Mouse (Mus musculus) kidney, postnatal 10 days (tissue): ENCODE results near the gene Polr1d.

Source experiments
- DNase-seq: peaks from one replicate; pipeline ENCODE4 v3.0.0; 2021; ENCODE audit warnings: mixed read lengths

Polr1d gene

DNA sequence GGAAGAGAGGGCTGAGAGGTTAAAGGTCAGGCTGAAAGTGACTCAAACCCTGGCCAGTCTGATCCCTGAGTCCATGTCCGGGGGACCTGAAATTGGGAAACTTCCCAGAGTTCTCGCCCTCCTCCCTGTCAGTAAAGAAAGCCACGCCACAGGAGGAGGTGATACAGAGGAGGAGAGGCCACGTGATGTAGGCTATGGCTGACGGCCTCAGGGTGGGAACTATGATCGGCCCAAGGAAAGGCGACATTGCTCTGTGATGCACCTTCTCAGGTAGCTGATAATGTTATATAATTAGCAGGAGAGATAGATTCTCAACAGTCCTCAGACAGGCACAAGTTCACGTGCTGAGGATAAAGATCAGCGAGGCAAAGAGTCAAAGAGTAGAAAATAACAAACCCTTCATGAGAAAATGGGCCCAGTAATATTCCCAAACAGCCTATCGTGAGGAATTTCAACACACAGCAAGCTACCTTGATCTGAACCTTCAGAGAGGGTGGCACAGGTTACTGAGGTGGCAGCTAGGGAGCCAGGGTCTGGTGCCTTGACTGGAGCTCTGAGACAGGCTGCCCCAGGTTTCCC is 20.0 kb upstream of the Polr1d start:
- DNase-seq, result peak; percentile 5

DNA sequence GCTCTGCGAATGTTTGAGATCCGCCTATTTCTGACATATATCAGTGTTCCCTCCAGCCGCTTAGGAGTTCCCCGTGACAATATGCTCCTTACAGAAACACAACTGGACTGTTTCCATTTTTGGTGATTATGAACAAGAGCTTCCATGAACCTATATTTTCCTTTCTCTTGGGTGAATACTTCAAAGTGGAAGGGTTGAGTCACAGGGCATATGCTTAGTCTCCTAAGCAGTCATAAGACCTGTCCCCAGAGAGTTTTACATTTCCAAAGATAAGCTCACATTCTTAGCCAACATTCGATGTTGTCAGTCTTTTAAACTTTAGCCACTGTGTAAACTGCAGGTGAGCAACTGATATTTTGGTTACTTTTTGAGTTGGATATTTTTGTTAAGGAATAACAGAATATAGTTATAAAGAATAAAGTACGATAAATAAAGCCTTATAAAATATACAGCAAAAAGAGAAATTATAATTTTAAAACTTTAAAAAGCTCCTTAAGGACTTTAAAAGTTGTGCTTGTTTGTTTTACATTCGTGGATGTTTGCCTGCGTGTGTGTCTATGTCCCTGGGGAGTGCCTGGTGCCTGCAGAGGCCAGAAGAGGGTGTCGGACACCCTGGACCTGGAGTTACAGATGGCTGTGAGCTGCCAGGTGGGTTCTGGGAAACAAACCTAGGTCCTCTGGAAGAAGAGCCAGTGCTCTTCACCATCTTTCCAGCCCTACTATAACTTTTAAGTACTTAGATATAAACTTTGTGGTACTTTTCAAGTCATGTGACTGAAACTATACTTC is 19.0 kb upstream of the Polr1d start:
- peak; percentile 3 for DNase-seq

DNA sequence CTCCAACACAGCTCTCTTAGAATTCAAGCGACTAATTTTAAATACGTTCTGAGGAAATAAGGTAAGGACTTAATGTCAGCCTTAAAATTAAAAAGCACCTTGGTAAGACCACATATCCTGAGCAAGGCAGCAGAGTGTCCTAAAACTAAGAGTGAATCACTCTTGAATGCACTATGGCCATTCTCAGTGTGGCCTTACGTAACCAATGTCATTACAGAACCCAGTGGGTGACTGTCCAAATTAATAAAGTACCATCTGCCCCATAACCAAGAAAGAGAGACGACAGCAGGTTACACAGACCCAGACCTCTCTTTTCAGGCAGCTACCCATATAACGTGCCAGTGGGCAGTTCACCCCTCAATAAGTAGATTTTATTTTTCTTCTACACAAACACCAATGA is 18.2 kb upstream of the Polr1d start:
- DNase-seq, result no peak

DNA sequence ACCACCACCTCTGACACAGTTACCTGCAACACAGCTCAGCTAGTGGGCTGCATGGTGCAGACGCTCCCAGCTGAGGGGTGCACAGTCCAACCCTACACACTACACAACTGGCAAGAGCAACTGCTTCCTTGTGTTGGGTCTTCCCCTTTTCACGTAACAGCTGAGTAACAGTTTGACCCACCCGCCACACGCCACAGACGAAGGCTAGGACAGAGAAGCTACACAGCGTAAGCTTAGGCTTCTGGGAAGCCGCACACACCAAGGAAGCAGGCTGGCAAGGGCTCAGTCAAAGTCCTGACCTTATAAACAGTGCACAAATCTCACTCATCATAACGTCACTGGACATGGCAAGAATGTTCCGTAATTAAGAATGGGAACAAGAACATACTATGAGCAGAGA is 17.5 kb upstream of the Polr1d start:
- DNase-seq, result peak; percentile 4

DNA sequence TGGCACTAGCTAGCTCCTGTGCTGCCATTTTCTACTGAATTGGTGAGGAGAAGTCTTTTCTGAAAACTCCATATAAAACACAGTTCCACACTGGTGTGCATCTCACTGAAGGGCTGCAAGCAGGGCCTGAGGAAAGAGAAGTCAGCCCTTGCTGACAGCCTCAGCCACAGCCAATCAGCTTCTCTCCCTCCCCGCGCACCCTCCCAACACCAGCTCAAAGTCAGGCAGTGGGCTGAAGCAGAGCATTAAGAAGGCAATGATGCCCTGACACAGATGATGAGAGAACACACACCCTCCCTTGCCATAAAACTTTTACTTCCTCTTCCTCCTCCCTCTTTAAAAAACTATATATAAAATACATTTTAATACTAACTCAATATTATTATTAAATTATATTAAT is 16.8 kb upstream of the Polr1d start:
- DNase-seq, result peak; percentile 6

DNA sequence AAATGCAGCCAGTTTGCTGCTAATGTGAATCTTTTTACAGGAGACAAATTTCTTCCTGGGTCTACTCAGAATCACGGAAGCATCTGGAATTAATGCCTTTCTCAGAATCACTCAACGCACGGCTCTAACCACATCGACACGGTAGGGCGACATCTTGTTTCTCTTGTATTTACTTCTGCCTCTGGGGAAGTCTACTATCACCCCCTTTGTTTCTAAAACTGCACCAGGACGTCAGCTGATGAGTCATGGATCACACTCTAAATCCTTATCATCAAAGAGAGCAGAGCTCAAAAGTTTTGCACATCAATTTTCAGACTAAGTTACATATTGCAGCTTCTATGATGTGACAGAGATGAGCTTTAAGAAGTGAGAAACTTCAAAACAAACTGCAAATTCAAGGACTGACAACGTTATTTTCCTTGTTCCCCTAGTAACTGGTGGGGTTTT is 13.6 kb upstream of the Polr1d start:
- peak; percentile 1 for DNase-seq

DNA sequence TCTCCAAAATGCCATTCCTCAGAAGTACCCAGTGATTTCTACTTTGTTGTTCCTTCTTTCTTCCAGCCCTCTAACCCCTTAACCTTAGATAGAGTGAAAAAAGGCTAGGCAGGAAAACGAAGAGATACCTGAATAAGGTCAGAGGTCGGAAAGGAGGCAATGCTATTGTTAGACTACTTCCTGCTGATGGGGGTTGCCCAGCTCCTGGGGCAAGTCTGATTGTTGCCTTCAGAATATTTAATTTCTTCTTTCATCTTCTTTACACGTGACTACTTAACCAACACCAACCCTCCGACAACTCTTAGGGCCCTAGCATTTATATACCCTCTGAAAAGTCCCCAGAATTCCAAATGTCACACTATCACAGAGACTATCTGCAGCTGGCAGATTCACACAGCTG is 10.7 kb upstream of the Polr1d start:
- DNase-seq, result peak; percentile 3

DNA sequence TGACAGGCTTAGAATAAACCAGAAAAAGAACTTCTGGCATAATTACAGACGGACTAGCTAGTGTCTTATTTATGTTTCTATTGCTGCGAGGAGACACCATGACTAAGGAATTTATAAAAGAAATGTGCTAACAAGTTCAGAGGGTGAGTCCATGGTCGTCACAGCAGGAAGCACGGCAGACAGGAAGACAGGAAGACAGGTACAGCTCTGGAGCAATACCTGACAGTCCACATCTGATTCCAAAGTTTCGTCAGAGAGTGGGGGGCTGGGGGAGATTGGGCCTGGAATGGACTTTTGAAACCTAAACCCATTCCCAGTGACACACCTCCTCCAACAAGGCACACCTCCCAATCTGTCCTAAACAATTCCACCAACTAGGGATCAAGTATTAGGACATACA is 9.9 kb upstream of the Polr1d start:
- peak; percentile 2 for DNase-seq

DNA sequence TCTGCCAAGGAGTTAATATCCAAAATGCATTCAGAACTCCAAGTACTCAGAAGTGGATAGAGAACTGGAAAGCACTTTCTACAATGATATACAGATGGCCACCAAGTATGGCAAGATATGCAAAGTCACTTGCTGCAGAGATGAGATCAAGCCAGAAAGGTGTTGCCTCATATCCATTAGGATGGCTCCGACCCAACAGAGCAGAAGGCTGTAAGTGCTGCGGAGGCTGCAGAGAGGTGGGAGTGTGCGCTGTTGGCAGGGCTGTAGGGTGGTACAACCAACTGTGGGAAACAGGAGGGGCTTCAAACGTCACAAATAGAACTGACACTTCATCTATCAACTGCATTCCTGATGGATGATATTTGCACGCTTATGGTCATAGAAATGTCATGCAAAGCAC is 8.0 kb upstream of the Polr1d start:
- peak; percentile 3 for DNase-seq

DNA sequence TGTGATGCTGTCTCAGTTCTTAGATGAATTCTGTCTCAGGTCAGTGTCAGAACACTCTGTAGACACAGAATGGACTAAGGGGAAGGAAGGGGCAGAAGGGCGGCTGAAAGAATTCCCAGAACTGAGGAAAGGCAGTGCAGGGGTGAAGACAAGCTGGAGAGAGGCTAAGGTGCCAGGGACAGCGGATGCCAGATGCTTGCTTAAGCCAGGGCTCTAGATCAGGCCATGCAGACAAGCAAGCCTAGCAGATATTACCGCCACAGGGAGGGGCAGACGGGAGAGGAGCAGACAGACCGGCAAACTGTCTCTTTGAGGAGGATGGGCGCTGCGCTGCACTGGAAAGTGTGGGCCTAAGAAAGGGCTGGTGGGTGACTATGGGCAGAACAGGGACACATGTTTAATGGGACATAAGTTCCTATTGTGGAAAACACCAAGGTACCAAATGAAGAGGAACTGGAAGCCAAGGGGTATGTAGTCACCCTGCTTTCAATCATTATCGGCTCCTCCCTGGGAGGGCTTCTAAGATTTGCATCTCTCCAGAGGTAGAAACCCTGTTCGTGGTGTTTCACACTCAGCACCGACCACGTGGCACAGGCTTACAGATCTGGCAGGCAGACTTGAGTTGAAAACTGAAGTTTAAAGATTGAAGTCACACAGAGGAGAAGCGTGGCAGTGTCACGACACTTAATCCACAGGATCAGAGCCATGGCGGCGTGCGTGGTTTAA is 5.9 kb upstream of the Polr1d start:
- peak; percentile 45 for DNase-seq

DNA sequence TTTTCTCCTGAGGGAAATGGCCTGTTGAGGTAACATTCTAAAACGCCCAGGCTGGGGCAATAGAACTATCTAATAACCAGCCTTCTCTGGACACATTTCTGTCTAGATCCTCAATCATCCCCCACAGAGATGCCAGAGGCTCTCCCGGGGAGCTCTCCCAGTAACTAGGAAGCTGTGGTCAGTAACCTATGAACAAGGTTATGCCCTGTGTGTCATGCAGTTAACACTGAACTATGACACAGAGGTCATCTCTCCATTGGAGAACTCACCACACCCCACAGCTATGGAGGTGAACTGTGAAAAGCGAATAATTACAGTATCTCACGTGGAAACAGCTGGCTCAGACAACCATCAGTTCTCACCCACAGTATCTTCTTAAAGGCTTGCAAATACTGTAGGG is 5.0 kb upstream of the Polr1d start:
- DNase-seq, result peak; percentile 6

DNA sequence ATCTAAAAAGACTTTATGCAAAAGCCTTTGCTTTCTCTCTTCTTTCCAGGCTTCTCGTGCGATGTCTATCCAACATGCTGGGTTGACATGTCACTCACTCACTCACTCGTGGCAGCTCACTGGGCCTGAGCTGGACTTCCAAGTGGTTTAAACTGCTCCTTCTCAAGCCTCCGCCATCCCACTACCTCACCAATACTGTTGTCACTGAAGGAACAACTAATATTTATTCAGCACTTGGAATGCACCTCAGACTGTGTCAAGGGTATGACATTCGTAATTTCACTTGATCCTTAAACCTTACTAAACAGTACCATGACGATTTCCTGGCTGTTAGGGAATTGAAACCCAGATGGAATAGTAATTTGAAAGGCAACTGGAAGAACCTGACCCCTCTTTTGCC is 3.0 kb upstream of the Polr1d start:
- peak; percentile 6 for DNase-seq

DNA sequence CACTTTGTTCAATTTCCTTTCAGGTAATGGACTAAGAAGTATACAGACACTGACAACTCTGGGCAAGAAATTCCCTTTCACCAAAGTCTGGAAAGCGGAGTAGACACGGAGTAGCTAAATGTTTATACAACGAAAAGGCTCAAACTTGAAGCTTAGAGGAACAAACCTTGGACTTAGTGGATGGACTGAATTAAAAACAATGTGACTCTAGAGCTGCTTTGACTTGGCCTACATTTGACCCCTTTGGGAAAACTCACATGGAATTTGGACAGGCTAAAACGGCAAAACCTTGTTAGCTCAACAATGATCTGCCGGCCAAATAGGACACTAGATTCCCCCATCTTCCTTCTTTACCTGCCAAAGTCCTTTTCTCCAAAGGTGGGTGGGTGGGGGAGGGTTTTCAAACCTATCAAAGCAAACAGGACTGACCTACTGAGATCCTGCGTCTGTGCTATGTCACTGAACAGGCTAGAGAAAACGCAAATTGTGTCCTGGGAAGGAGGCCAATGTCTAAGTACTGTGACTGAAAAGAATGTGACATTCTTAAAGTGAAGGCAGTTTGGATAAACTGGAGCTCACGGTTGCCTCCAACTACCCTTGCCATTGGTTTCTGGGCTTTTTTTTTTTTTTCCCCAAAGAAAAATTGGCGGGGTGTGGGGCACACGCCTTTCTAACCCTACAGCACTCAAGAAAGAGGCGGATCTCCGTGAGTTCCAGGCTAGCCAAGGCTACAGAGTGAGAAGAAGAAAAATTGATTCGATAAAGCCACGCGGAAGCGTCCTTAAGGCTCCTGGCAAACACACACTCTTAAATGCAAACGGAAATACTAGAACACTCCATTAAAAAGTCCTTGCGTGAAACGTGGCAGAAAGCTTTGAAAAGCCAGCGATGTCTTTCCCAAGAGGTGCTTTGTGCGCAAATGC is 1.5 kb upstream of the Polr1d start:
- DNase-seq, result peak; percentile 59

DNA sequence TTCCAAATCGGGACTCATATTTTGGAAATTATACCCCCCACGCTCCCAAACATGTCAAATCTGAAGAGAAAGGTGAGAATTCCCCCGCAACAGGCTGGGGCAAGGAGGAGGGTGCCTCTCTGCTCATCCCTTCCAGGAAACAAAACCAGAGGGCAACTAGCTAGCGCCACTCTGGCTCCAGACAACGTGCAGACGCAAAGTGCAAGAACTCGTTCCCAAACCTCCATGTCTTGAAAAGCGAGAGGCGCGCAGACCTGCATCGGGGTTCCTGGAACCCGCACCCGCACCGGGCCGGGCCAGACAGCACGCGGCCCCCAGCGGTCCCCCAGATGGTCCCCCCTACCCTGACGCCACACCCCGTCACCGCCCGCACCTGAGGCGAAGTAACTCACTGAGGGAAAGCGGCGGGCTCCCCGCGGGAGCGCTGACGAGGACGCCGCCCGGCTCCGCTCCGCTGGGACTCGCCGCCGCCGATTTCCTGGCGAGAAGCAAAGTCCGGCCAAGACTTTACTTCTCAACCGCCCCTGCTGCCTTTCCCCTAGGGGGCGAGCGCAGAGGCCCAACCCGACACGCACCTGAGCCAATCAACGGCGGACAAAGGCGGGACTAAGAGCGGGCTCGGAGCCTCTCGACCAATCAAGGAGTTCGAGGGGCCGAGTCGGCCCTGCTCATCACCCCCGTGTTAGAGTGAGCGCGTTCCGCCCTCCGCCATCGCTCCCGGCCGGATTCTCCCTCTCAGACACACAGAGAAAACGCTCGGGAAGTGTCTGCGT is 638 bp upstream of the Polr1d start, which contains the start of gene Lnx2:
Gene Lnx2 (minus strand): TSS at position 561 of the 773 bp plus-strand sequence.
- peak; percentile 98 for DNase-seq

DNA sequence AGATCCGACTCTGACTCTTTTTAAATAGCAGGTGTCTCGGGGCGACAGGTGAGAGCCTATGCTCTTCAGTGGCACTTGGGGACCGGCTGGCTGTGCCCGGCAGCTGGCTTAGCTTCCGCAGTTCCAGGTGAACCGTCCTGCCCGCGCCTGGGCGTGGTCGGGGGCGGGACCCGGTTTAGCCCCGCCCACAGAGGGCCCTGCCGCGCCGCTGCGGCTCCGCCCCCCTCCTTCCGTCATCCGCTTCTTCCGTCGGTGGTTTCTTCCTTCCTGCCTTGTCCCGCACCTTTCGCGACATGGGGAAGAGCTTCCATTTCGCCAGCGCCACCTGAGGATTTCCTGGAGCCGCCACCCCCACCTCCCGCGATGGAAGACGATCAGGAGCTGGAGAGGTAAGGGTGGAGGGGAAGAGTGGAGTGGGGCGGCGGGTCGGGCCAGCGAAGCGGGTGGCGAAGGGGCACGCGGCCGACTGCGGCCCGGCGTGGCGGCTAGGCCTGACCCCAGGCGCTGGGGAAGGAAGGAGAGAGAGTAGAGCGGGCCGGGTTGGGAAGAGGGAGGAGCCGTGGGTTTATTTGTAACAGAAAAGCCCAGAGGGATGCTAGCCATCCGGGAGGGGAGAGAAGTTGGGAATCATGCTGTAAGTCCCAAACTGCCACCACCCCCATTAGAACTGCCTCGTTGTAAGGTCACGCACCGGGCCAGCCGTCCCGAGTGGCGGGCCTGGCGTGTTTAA is 620 bp downstream of the Polr1d start:
- peak; percentile 97 for DNase-seq

DNA sequence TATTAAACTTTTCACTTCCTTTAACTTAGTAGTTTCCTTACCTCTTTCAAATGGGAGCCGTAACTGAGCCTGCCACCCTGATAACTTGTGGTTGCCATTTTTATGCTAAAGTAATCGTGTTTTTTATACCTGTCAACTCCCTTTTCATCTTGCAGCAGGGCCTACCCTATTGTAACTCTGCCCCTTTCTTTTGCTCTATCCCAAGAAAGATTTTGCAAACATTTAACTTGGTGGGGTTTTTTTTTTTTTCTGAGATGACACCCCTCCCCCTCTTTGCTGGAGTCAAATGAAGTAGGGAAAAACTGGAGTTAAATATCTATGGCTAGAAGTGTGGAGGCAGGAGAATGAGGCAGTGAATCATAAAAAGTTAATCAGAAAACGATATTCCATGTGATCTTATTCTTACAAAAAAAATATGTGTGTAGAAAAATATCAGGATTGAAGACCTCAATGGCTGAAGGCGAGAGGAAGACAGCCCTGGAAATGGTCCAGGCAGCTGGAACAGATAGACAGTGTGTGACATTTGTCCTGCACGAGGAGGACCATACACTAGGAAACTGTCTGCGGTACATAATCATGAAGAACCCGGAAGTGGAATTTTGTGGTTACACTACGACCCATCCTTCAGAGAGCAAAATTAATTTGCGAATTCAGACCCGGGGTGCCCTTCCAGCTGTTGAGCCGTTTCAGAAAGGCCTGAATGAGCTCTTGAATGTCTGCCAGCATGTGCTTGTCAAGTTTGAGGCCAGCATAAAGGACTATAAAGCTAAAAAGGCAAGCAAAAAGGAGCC is 1.5 kb downstream of the Polr1d start:
- peak; percentile 80 for DNase-seq

DNA sequence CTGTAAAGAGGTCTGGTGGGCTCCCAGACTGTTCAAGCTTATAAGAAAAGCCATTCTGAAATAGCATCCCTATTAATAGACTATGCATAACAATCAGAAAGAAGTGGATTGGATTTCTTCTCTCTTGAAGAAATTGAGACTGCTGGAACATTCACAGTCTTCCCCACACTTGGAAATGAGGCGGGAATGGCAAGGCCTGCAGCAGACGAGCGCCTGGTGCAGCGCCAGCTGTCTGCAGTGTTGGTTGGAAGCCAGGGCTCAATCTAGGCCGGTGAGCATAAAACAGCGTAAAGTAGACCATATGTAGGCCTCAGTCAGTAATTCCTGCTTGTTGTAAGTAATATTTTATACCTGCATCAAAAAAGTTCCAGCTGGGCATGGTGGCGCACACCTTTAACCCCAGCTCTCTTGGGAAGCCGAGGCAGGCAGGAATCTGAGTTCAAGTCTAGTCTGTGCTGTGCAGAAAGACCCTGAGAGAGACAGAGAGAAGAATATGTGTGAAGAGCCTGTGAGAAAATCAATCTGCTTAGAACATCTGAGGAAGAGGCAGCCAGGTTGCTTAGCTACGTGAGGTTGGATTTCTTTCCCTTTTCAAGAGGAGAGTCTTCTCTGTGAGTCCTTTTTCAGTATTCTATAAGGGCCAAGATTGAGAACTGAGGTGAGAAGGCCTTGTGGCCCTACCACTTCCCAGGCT is 8.5 kb downstream of the Polr1d start:
- peak; percentile 47 for DNase-seq

DNA sequence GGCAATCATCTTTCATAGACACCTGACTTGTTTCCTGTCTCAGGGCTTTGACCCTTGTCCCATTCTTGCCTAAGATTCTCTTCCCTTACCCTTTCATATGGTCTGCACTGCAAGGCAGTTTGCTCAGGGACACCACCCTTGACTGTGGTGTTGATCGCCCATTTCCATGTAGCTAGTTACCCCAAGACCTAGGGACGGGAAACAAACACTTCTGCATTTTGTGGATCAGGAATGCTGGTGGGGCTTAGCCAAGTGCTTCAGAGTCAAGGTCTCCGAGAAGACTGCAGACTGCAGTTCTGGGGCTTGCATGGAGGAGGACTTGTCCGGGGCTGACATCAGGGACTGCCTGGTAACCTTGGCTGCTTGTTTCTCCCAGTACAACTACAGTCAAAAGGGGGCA is 10.0 kb downstream of the Polr1d start:
- no peak for DNase-seq

DNA sequence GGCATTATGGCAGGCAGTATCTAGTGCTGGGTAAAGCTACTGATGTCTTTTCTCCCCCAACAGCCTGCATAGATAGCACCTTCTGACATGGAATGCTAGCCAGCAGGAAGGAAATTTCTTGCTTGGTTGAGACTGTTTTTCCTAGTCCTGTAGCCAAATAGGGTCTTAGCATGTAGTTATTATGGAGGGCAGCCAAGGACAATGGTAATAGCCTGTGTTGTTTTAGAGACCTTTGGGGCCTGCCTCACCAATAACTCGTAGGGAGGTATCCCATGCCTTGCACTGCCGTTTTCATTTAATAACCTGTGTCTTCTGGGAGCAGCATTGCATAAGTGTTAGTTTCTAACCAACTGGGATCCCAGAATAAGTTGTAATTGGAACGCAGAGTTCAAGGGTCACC is 13.0 kb downstream of the Polr1d start:
- DNase-seq, result no peak
